Mouse (Mus musculus) spleen, adult 2 months (tissue): ENCODE data around the gene Cpeb4. TPM values are rescaled to one million over a fixed set of nuclear protein-coding genes. Genes with fewer than 3 reads are reported as not detected.

Experiments
- DNase-seq, 2 experiments: peaks; one replicate each; pipeline versions ENCODE4 v3.0.0 to v3.0.0-alpha.2; 2012 to 2021; ENCODE audit warnings: low spot score in 2 of 2, low read depth in 1 of 2
- H3K27ac ChIP-seq: fragments of 200-500 bp; 2 replicates; pipeline ENCODE4 v1.5.1; 2012; ENCODE audit warnings: low read length, inconsistent platforms; ENCODE audit not compliant: insufficient read depth
- H3K27me3 ChIP-seq: fragments of 200-500 bp; 2 replicates; pipeline ENCODE4 v1.6.1; 2012; ENCODE audit warnings: mild to moderate bottlenecking, moderate library complexity, low read length, inconsistent platforms; ENCODE audit not compliant: control insufficient read depth, insufficient read depth
- H3K36me3 ChIP-seq: fragments of 200-500 bp; 2 replicates; pipeline ENCODE4 v1.6.1; 2012; ENCODE audit warnings: mild to moderate bottlenecking, low read length, inconsistent platforms; ENCODE audit not compliant: control insufficient read depth, insufficient read depth
- H3K4me1 ChIP-seq: fragments of 200-500 bp; 2 replicates; pipeline ENCODE4 v1.6.1; 2011; ENCODE audit warnings: inconsistent platforms; ENCODE audit not compliant: control insufficient read depth, insufficient read depth, insufficient read length
- H3K4me3 ChIP-seq: fragments of 200-500 bp; 2 replicates; pipeline ENCODE4 v1.5.1; 2011; ENCODE audit warnings: mild to moderate bottlenecking, inconsistent platforms; ENCODE audit not compliant: insufficient read depth, insufficient read length; ENCODE audit errors: extremely low read depth
- CTCF ChIP-seq: fragments of 200-500 bp; IDR thresholded peaks from 2 replicates; pipeline ENCODE4 v1.5.1; 2011; ENCODE audit warnings: mild to moderate bottlenecking, inconsistent platforms; ENCODE audit not compliant: insufficient read depth, insufficient read length, insufficient replicate concordance; ENCODE audit errors: extremely low read depth
- POLR2A ChIP-seq: fragments of 200-500 bp; IDR thresholded peaks from 2 replicates; pipeline ENCODE4 v1.6.1; 2011; ENCODE audit warnings: low read depth, low read length, inconsistent platforms
- WGBS: fragments of 180-500 bp; shearing (Covaris S2); methylation state at CpG from one replicate; pipeline ENCODE4 v1.1.7; 2018; 5-methylcytosine and 5-hydroxymethylcytosine counted together
- polyA plus RNA-seq: library from polyadenylated mRNA; depleted of rRNA; stranded (reverse); fragments of >200 nt; gene quantifications from 2 replicates; pipeline ENCODE4 v1.2.3, GENCODE M21; 2012

Cpeb4 gene
- polyA plus RNA-seq, 1 experiment: 10.4 TPM

DNA sequence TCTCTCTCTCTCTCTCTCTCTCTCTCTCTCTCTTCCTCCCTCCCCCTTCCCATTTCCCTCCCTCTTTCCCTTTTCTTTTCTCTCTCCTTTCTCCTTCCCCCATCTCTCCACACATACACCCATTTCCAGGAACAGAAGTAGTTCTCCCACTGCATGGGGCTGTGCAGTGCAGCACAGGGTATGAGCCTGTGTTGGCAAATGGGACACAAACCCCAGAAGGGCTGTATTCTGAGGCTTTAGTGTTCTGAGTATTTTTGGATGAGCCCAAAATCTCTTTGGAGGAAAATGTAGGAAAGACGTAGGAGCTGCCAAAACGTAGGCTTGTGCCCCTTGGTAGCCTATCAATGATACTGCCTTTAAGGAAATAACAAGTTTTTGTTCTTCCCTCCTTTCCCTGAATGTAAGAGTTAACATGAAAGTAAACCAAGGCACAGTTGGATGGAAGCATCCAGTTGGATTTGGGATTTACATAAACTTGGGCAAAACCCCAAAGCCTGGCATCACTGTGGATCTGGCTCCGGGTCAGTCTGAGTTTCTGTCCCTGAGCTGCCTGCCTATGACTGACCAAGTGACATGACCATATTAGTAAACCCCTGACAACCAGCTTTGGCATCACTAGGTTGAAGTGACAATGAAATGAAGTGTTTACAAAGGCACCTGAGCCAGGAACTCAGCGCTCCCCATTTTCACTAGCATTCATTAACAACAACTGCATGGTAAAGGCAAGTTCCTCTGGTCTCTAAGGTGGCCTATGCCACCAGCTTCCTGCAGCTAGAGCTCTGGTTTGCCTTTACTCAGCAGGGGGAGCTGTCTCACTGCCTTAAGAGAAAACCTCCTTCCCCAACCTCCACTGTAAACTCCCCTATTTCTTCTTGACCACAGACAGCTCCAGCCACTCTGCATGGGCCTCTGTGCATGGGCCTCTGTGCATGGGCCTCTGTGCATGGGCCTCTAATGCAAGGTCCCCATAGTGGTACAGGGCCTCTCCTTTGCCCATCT, 69.9 kb downstream of the Cpeb4 start:
- Histone ChIP-seq H3K4me3 (no peak overlapping the region), H3K4me1 (no peaks in the 10 kb centered on the region), H3K27ac (no peak overlapping the region), H3K27me3 (no peaks in the 10 kb centered on the region), H3K36me3 (no peaks in the 10 kb centered on the region)
- WGBS: 87% methylated on average over 4 of the region's 4 CpGs
- TF ChIP-seq CTCF (peak; percentile 37; the same call in 1 of the 2 replicates), POLR2A (no peak)
- no peak for DNase-seq

DNA sequence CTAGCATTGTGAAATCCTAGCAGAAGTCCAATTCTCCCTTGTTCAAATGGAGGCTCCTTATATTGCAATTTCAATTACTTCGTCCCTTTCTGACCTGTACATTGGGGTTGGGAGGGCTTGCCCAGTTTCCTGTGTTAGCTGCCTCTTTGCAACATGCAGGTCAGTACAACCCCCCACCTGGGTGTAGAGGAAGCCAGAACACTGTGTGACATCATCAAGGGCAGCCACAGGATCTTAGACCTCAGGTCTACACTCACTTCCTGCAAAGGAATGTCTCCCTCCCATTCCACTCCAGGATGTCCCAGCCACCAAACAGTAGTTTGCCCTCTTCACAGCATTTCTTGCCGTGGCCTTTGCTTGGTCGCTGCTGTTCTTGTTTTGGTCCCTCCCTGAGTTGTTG, 73.5 kb downstream of the Cpeb4 start:
- H3K27ac ChIP-seq: no peak overlapping the region
- no peak for DNase-seq
- TF ChIP-seq POLR2A (no peak), CTCF (no peak)
- no peaks in the 10 kb centered on the region for H3K36me3 ChIP-seq
- WGBS: 68% methylated on average over 3 of the region's 3 CpGs
- no peaks in the 10 kb centered on the region; the same call in 1 of the 2 replicates for H3K4me1 ChIP-seq
- no peak overlapping the region for H3K4me3 ChIP-seq
- no peaks in the 10 kb centered on the region for H3K27me3 ChIP-seq

DNA sequence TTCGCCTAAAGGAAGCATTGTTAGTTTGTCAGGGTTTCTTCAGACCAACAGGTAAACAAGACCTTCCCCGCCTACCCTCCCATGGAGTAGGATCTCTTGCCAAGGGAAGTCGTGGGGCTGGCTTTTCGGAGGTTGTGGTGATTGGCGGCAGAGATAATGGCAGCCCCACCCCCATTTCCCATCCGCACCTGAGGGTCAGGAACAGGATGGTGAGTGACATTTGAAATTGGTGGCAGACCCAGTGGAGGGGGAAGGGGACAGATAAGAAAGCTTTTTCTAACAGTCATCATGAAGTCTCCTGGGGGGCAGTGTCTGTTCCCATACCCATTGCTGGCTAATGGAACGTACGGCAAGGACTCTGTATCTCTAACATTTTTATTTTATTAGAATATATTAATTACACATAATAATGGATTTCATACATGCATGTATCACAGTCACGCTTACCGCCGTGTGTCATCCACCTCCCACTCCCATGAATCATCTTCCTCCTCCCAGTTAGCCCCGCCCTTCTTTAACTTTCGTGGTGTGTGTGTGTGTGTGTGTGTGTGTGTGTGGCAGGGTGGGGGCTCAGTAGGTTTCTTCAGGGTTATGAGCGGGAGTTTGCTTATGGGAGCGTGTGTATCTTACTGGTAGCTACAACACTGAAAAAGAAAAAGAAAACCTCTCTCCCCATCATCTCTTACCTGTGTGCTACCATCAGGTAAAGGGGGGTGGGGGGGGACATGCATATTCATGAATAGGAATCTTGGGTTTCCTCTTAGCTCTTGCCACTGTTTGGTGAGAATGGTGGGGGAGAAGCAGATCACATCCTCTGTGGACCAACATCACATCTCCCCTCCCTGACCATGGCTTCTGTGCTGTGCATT, 76.7 kb downstream of the Cpeb4 start:
- WGBS: 30% methylated on average over 15 of the region's 15 CpGs
- Histone ChIP-seq H3K27me3 (no peaks in the 10 kb centered on the region), H3K4me3 (peak overlapping the region; percentile 40), H3K27ac (peak overlapping the region; percentile 15; the same call in 1 of the 2 replicates), H3K4me1 (no peaks in the 10 kb centered on the region; the same call in 1 of the 2 replicates), H3K36me3 (no peaks in the 10 kb centered on the region)
- no peak for TF ChIP-seq CTCF
- TF ChIP-seq POLR2A: no peak
- DNase-seq: no peak

DNA sequence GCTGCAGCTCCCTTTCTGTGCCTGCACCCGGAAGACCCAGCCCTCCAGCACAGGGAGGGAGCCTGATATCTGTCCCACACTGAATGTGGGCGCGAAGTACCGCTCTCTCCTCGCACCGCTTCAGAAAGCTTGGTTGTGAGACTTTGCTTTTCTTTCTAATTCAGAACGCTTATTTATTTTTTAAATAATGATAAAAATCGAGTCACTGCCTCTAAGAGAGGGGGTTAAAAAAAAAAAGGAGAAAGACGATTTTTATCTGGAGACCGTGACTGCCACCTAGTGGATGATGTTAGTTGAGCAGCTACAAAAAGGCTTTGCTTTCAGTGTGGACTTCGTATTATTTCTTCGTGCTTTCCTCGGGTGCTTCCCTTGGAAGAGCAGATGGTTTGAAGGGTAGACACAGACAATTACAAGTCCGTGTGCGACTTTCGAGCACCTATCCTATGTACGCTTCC, 77.3 kb downstream of the Cpeb4 start:
- no peaks in the 10 kb centered on the region; the same call in 1 of the 2 replicates for H3K4me1 ChIP-seq
- peak overlapping the region; percentile 40 for H3K4me3 ChIP-seq
- peak; percentile 41; the same call in 1 of the 2 replicates for TF ChIP-seq CTCF
- TF ChIP-seq POLR2A: no peak
- peak; percentile 46 to 65 for DNase-seq
- H3K36me3 ChIP-seq: no peaks in the 10 kb centered on the region
- 1% methylated on average over 17 of the region's 17 CpGs for WGBS
- peak overlapping the region; percentile 15; the same call in 1 of the 2 replicates for H3K27ac ChIP-seq
- H3K27me3 ChIP-seq: no peaks in the 10 kb centered on the region

- TF ChIP-seq CTCF (no peak), POLR2A (no peak)
- no peak overlapping the region for H3K4me3 ChIP-seq
Measured at GRCm38 (mm10) chr11:31960071-31960470, 88.1 kb downstream of the Cpeb4 start.

DNA sequence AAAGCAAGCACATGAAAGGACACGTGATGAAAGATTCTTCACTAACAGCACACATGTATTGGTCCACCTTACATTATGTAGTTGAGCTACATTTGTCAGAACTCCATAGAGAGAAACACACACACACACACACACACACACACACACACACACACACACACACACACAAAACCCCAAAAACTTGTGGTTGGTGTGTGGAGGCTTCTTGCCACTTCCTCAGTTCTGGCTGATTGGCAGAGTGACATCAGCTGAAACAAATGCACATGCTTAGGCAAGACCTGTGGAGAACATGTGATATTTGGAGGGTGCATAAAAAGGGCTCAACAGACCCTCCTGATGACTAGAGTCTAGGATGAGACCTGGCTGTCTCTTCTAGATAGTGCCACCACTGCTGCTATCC, 92.0 kb downstream of the Cpeb4 start:
- TF ChIP-seq POLR2A: no peak
- TF ChIP-seq CTCF: no peak
- Histone ChIP-seq H3K36me3 (no peaks in the 10 kb centered on the region), H3K27me3 (no peaks in the 10 kb centered on the region), H3K4me3 (no peak overlapping the region), H3K27ac (no peak overlapping the region), H3K4me1 (no peaks in the 10 kb centered on the region)
- 76% methylated on average over 1 of the region's 1 CpGs for WGBS
- no peak for DNase-seq

More at GRCm38 (mm10) chr11:31960071-31960470, 88.1 kb downstream of the Cpeb4 start:
- Histone ChIP-seq H3K27me3 (no peaks in the 10 kb centered on the region), H3K36me3 (no peaks in the 10 kb centered on the region), H3K4me1 (no peaks in the 10 kb centered on the region), H3K27ac (no peak overlapping the region)
- no peak for DNase-seq
